Mouse (Mus musculus) midbrain, embryonic 14.5 days (tissue): Measurements from ENCODE around the gene Loxl4. TPM values are rescaled to one million over a fixed set of nuclear protein-coding genes. Genes with fewer than 3 reads are reported as not detected.

Source experiments
- ATAC-seq: fragments of 200-750 bp; cut with Nextera tagmentation; 2 replicates; pipeline ENCODE4 v1.8.0; 2017; ENCODE audit warnings: moderate number of reproducible peaks, moderate library complexity; ENCODE audit not compliant: low FRiP score, low TSS enrichment
- DNase-seq: peaks from one replicate; pipeline ENCODE4 v3.0.0-alpha.2; 2015
- H3K27ac ChIP-seq: fragments of 300-500 bp; sonication (generic); replicated peaks from 2 replicates; pipeline ENCODE4 v1.5.1; 2014; ENCODE audit warnings: mild to moderate bottlenecking, low read depth, low read length, moderate library complexity
- H3K27me3 ChIP-seq: fragments of 300-500 bp; sonication (generic); 2 replicates; pipeline ENCODE4 v1.6.1; 2014; ENCODE audit warnings: low read length, control low read depth, mixed read lengths; ENCODE audit not compliant: control insufficient read depth, insufficient read depth
- H3K36me3 ChIP-seq: fragments of 300-500 bp; sonication (generic); 2 replicates; pipeline ENCODE4 v1.6.1; 2014; ENCODE audit warnings: low read length, control low read depth; ENCODE audit not compliant: control insufficient read depth, insufficient read depth
- H3K4me1 ChIP-seq: fragments of 300-500 bp; sonication (generic); 2 replicates; pipeline ENCODE4 v1.6.1; 2014; ENCODE audit warnings: mild to moderate bottlenecking, antibody characterized with exemption, low read length, control low read depth; ENCODE audit not compliant: control insufficient read depth, insufficient read depth
- H3K4me2 ChIP-seq: fragments of 300-500 bp; sonication (generic); 2 replicates; pipeline ENCODE4 v1.6.1; 2014; ENCODE audit warnings: mild to moderate bottlenecking, low read length, moderate library complexity
- H3K4me3 ChIP-seq: fragments of 300-500 bp; sonication (generic); replicated peaks from 2 replicates; pipeline ENCODE4 v1.5.1; 2014; ENCODE audit warnings: low read depth, low read length
- H3K9ac ChIP-seq: fragments of 300-500 bp; sonication (generic); replicated peaks from 2 replicates; pipeline ENCODE4 v1.6.1; 2014; ENCODE audit warnings: mild to moderate bottlenecking, low read length, moderate library complexity
- H3K9me3 ChIP-seq: fragments of 300-500 bp; sonication (generic); 2 replicates; pipeline ENCODE4 v1.6.1; 2016; ENCODE audit warnings: low read length, control low read depth, mixed read lengths; ENCODE audit not compliant: control insufficient read depth
- WGBS: fragments of 180-500 bp; shearing (Covaris S2); extraction: QIAGEN DNeasy Blood & Tissue Kit; methylation state at CpG from one replicate; pipeline ENCODE4 v1.1.7; 2014; 5-methylcytosine and 5-hydroxymethylcytosine counted together
- polyA plus RNA-seq: library from polyadenylated mRNA; unstranded; fragments of >200 nt; fragmentation: Nextera tagmentation; extraction: Ambion mirVana; gene quantifications from 2 replicates; pipeline ENCODE4 v1.2.1, GENCODE M21; 2014

Gene Loxl4
- polyA plus RNA-seq, 1 experiment from 2014 or later = 0.20 TPM

DNA sequence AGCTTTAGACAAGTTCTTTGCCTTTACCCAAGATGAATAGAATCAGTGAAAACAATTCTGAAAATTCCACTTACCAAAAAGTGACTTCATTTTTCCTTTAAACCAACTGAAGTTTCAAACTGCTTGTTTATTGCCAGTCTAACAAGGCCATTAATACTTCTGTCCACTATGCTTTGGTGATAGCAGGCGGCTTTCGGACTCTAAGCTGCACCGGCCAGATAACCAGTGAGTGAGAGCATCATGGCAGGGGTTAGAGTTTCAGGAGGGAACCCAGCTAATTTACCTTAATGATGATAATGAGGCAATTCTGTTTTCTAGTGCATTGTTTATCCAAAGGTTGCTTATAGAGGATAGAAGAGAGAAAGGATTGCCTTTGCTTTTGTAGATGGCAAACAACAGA lies 28.4 kb downstream of the Loxl4 start:
- no peak for ATAC-seq
- no peaks in the 10 kb centered on the region for H3K27me3 ChIP-seq
- no peak overlapping the region for H3K4me2 ChIP-seq
- H3K9ac ChIP-seq = no peak overlapping the region
- no peaks in the 10 kb centered on the region for H3K9me3 ChIP-seq
- DNase-seq = no peak
- WGBS = 95% methylated on average over 3 of the region's 3 CpGs
- no peak overlapping the region for H3K27ac ChIP-seq
- H3K36me3 ChIP-seq = 0 out of 2 replicates have a peak, but pooled peaks cover 3% of the 10 kb centered on the region
- no peak overlapping the region for H3K4me3 ChIP-seq
- no peaks in the 10 kb centered on the region for H3K4me1 ChIP-seq

DNA sequence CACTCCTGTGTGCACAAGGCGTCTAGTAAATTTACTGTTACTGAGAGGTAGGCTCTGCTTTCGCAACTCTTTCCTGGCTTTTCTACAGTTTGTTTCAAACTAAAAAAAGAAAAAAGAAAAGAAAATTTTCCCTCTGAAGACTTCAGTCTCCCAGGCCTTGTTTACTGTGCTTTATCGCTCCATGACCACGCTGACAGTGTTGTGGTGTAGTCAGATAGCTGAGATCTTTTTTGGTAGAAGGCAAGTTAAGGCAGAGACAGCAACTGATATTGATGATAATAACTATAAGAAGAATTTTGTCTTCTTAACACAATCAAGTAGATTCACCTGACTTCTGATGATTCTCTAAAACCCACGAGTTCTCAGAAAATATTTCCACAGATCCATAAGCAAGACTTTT lies 28.9 kb downstream of the Loxl4 start:
- WGBS = 98% methylated on average over 5 of the region's 5 CpGs
- H3K9ac ChIP-seq = no peak overlapping the region
- DNase-seq = no peak

DNA sequence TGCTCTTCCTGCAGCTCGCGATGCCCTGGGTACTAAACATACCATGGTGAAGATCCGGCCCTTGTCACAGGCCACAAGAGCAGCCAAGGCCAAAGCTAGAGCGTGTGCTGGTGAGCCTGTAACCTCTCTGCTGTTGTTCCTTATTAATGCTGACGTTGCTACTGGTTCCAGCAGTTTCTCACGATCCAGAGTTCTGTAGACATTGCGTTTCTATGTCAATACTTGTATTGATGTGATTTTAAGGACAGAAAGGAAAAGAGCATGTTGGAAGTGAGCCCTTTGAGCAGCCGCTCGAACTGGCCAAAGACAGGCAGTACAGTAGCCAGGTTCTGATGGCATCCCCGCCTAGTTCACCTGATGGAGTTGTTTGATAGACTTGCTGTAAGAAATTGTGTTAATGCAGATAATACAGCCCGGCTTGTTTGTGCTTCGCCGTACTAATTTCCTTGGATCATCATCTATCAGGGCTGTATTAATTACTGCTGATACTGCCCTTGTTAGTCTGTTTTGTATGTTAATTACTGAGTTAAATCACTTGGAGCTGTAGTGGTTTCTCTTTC lies 29.7 kb downstream of the Loxl4 start:
- Histone ChIP-seq H3K4me3 (no peak overlapping the region), H3K4me2 (no peak overlapping the region), H3K27ac (no peak overlapping the region), H3K9ac (no peak overlapping the region), H3K4me1 (no peaks in the 10 kb centered on the region), H3K9me3 (no peaks in the 10 kb centered on the region), H3K36me3 (0 out of 2 replicates have a peak, but pooled peaks cover 3% of the 10 kb centered on the region), H3K27me3 (no peaks in the 10 kb centered on the region)
- 94% methylated on average over 13 of the region's 13 CpGs for WGBS
- DNase-seq = no peak
- ATAC-seq = no peak

More for the DNA sequence above, 28.9 kb downstream of the Loxl4 start:
- Histone ChIP-seq H3K36me3 (0 out of 2 replicates have a peak, but pooled peaks cover 3% of the 10 kb centered on the region), H3K4me3 (no peak overlapping the region), H3K4me2 (no peak overlapping the region), H3K9me3 (no peaks in the 10 kb centered on the region), H3K27ac (no peak overlapping the region), H3K4me1 (no peaks in the 10 kb centered on the region), H3K27me3 (no peaks in the 10 kb centered on the region)
- no peak for ATAC-seq

DNA sequence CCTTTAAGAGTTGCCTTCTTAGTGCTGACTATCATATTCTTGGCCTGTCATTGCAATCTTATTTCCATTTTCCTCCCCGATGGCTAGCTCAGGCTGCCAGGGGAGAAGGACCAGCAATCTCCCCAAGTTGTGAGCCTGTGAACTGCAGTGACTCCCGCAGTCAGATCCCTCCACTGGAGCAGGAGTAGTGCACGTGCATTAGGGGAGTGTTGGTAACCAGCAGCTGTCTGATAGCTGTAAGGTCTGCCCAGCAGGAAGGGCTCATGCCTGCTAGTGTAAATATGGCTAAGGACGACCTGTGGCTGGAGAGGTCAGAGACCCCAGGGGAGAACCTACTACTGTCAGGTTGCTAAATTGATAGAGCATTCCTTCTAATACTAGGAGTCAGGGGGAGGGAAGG lies 31.9 kb downstream of the Loxl4 start:
- Histone ChIP-seq H3K27ac (no peak overlapping the region), H3K4me3 (no peak overlapping the region), H3K9me3 (no peaks in the 10 kb centered on the region), H3K4me1 (no peaks in the 10 kb centered on the region), H3K27me3 (no peaks in the 10 kb centered on the region), H3K4me2 (no peak overlapping the region), H3K9ac (no peak overlapping the region), H3K36me3 (0 out of 2 replicates have a peak, but pooled peaks cover 3% of the 10 kb centered on the region)
- no peak for DNase-seq
- WGBS = 56% methylated on average over 4 of the region's 4 CpGs
- ATAC-seq = no peak

DNA sequence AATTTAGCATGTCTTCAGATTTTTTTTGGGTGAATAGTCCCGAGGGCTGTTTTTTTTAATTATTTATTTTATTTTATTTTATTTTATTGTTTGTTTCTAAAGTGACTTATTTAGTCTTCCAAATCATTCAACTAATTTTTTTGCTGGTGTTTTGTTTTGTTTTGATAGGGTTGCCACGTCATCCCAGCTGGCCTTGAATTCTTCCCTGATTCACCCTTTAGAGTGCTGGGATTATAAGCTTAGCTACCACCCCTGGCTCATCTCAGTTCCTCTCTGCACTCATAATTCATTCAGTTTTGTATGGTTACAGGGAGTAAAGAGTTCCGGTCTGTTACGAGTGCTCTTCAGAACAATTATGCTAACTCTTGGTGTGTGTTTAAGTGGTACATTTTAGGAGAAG lies 34.0 kb downstream of the Loxl4 start:
- DNase-seq (no peak), ATAC-seq (no peak)
- Histone ChIP-seq H3K36me3 (no peaks in the 10 kb centered on the region), H3K27ac (no peak overlapping the region), H3K4me1 (no peaks in the 10 kb centered on the region), H3K4me2 (no peak overlapping the region), H3K27me3 (no peaks in the 10 kb centered on the region), H3K9me3 (no peaks in the 10 kb centered on the region), H3K9ac (no peak overlapping the region), H3K4me3 (no peak overlapping the region)
- WGBS = 83% methylated on average over 4 of the region's 4 CpGs

DNA sequence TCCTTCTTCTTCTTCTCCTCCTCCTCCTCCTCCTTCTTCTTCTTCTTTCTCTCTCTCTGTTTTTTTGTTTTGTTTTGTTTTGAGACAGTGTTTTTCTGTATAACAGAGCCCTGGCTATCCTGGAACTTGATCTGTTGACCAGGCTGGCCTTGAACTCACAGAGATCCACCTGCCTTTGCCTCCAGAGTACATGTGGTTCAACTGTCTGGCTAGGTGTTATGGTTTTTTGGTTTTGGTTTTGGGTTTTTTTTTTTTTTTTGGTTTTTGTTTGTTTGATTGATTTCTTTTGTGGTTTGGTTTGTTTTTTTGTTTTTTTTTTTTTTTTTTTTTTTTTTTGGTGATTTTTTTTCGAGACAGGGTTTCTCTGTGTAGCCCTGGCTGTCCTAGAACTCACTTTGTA lies 35.8 kb downstream of the Loxl4 start:
- Histone ChIP-seq H3K4me3 (no peak overlapping the region), H3K4me2 (no peak overlapping the region), H3K27me3 (no peaks in the 10 kb centered on the region), H3K36me3 (no peaks in the 10 kb centered on the region), H3K27ac (no peak overlapping the region), H3K9ac (no peak overlapping the region), H3K4me1 (no peaks in the 10 kb centered on the region), H3K9me3 (no peaks in the 10 kb centered on the region)
- ATAC-seq (no peak), DNase-seq (no peak)
- WGBS = 88% methylated on average over 1 of the region's 1 CpGs

DNA sequence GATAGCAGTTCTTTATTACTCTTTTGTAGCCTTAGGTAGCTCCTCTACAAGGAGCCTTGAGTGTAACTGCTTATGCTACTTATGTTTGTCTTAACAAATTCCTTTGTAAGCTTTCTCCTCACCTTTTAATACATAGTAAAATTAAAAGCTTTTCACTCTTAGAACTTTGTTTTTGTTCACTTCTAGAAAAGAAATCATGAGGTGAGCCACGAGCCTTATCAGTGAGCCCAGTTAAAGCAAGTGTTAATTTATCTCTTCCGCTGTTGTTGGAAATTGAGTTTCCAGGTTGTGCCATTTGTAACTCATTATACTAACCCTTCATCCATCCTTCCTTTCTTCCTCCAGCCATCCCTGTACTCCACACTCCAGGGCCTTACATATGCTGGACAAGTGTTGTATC lies 37.3 kb downstream of the Loxl4 start:
- no peaks in the 10 kb centered on the region for H3K36me3 ChIP-seq
- WGBS = 95% methylated on average over 2 of the region's 2 CpGs
- no peaks in the 10 kb centered on the region for H3K27me3 ChIP-seq
- no peak overlapping the region for H3K27ac ChIP-seq
- no peaks in the 10 kb centered on the region for H3K9me3 ChIP-seq
- no peak overlapping the region for H3K4me2 ChIP-seq
- peaks cover 7% of the 10 kb centered on the region for H3K4me1 ChIP-seq
- H3K4me3 ChIP-seq = no peak overlapping the region
- H3K9ac ChIP-seq = no peak overlapping the region
- DNase-seq (no peak), ATAC-seq (no peak)

DNA sequence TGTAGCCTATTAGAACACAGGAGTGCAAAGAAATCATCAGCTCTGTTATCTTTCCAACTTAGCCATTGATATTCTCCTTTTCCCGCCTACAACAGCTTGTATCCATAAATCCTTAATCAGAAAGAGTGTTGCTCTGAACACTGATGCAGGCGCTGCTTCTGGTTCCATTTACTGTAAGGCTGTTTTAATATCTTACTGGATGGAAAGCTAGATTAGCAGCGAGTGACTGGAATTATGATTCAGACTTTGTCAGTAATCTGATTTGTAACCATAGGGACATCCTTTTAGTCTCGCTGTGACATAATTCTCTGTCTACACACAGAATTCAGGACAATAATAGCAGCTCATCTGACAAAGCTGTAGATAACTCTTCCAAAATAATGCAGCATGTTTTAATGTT lies 41.3 kb downstream of the Loxl4 start:
- peak overlapping the region; percentile 42 for H3K27ac ChIP-seq
- no peaks in the 10 kb centered on the region for H3K36me3 ChIP-seq
- H3K4me1 ChIP-seq = peaks cover 7% of the 10 kb centered on the region
- DNase-seq (peak; percentile 62), ATAC-seq (no peak)
- 35% methylated on average over 4 of the region's 4 CpGs for WGBS
- H3K4me2 ChIP-seq = no peak overlapping the region
- no peak overlapping the region for H3K4me3 ChIP-seq
- no peak overlapping the region for H3K9ac ChIP-seq
- H3K9me3 ChIP-seq = no peaks in the 10 kb centered on the region
- no peaks in the 10 kb centered on the region for H3K27me3 ChIP-seq

DNA sequence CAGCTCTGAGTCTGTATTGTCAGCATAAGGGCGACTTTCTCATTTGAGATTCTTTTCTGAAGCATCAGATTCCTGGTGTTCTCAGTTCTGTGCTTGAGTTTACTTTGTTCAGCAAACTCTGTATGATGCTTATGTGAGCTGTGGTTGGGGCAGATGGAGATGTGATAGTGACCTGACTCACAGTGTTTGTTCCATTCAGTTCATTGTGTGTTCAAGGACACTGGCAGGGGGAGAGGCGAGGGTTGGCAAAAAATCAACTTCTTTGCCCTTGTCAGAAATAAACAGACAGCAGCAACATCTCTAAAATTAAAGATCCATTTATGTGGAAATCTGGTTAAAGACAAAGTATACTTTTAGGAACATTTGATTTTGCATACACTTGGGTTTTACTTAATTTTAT lies 43.5 kb downstream of the Loxl4 start:
- Histone ChIP-seq H3K27me3 (no peaks in the 10 kb centered on the region), H3K9ac (no peak overlapping the region), H3K36me3 (no peaks in the 10 kb centered on the region), H3K27ac (no peak overlapping the region), H3K4me3 (no peak overlapping the region), H3K4me2 (no peak overlapping the region), H3K9me3 (no peaks in the 10 kb centered on the region), H3K4me1 (peaks cover 7% of the 10 kb centered on the region)
- DNase-seq = no peak
- no peak for ATAC-seq
- WGBS = 64% methylated on average over 2 of the region's 2 CpGs
